Mouse (Mus musculus) heart, postnatal 0 days (tissue): ENCODE results near the gene Col4a1.

Experiments used
- CTCF ChIP-seq: IDR thresholded peaks from 2 replicates; pipeline ENCODE4 v1.5.1; 2016; ENCODE audit warnings: antibody characterized with exemption, control low read depth, low read depth
- EP300 ChIP-seq: IDR thresholded peaks from 2 replicates; pipeline ENCODE4 v1.6.1; 2016; ENCODE audit warnings: antibody characterized with exemption, low read depth

DNA sequence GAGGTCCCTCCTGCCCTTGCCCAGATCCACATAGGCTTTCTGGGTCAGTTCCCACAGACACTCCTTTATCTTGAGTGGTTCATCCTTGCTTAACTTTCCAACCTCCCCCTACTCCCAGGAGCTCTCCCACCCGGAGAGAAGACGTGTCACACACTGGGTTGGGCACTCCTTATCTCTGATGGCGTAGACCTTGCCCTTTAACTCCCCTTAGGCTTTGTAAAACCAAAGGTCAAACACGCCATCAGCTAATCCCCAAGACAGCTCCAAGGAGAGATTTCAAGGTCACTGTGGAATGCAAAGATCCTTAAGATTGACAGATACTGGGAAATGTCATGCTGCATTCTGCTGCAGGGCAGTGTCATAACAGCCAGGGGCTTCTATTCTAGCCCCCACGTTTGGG, 3.4 kb downstream of the Col4a1 start:
- TF ChIP-seq CTCF = no peak
- no peak for TF ChIP-seq EP300
